Mouse (Mus musculus): ENCODE results near the gene Mdga2.

Gene Mdga2

GRCm38 (mm10) chr12:67222221-67223025, at the start of gene Mdga2:
Mdga2 (minus strand) TSS chr12:67222549.
- DNase-seq (ENCODE audit: low spot score in 2 of 2): peak in 1 of 2 experiments; percentile 10

- no peak for DNase-seq (ENCODE audit: low spot score in 2 of 2)
Observed at GRCm38 (mm10) chr12:67267409-67267808, 45.1 kb upstream of the Mdga2 start.

DNA sequence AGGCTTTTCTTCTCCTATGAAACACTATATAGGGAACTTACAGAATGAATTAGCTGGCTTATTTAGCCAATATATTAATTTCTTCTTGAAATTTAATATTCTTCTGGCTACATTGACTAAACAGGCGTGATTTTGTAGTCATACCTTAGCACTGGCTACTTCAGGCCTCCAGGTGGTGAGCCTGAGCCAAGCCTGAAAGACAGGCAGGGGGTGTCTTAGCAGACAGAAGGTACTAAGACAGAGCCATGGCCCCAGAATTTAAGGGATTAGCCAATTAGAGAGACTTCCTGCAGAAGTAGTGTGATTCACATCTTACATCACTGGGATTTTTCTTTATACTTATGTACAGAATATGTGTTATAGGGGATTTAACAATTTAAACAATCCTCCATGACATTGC, 1.2 kb upstream of the Mdga2 start:
- no peak for DNase-seq (ENCODE audit: low spot score in 2 of 2)

DNA sequence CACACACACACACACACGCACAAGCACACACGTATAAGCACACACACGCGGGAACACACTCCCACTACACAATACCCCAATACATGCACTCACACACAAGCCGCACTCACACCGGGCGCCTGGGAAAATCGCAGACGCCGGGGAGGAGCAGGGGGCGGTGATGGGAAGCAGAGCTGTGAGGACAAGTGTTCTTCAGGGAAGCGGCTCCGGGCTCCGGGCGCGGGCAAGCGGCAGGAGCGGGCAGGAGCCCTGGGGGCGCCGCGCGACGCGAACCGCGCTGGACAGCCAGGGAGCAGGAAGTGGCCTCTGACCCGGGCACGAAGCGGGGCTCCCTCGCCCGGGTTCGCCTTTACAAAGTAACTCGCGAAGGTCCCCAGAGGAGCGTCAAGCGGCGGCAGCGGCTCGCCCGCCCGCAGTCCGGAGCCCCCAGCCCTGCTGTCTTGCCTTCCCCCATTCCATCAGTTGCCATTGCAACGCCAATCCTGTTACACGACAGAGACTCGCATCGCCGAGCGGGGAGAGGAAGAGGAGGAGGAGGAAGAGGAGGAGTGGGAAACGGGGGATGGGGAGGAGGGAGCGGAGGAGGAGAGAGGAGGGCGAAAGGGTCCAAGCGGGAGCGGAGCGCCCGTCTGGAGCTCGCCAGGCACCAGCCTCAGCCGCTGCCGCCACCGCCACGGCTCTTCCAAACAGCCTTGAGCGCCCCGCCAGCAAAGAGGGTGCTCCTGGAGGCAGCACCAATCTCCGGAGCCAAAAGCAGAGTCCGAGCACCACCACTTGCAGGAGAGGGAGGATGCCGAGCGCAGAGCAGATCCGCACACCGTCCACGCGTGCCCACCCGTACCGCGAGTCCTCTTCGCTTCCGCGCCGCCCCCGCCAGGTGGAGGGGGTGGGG, 774 bp downstream of the Mdga2 start:
- DNase-seq (ENCODE audit: low spot score in 2 of 2): no peak

DNA sequence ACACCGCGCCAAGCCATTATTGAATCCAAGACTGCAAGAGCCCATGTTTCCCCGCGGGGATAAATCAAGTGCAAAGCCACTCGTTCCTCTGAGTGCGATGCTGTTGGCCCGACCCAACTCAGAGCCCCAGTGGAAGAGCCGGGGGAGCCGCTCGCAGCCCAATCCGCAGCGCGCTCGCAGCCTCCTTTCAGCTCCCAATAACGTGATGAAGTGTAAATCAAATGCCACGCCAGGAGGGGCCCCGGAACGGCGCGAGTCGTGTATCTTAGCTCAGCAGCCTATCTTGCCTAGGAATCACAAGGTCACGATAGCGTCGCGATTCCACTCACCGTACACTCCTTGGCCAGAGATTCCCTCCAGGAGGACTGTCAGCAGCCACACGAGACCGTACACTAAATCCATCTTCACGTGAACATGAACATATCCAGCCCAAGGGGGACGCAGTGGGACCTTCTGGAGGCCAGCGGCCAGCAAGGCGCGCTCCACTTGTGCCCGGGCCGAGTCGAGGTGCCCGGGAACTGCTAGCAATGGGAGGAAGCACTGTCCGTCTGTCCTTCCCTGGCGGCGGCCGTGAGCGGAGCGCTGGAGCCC, 1.6 kb downstream of the Mdga2 start:
- DNase-seq (ENCODE audit: low spot score in 2 of 2): no peak

- DNase-seq (ENCODE audit: low spot score in 2 of 2): no peak
Observed at GRCm38 (mm10) chr12:67220041-67220440, 2.3 kb downstream of the Mdga2 start.

DNA sequence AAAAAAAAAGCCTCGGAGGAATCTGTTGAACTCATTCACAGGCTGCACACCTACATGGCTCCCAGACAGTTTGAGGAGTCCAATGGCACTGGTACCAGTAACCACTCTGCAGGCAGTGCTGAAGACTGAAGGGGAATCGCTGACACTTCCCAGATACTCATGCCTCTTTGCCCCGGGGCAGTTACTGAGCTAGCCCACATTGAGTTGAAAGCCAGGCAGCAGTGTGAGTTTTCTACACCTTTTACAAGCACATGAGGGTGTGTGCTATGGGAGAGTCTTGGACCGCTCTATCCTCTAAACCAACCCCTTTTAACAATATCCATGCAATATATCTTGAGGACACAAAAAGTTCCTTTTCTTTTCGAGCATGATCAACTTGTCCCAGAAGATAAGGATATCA, 2.8 kb downstream of the Mdga2 start:
- no peak for DNase-seq (ENCODE audit: low spot score in 2 of 2)

DNA sequence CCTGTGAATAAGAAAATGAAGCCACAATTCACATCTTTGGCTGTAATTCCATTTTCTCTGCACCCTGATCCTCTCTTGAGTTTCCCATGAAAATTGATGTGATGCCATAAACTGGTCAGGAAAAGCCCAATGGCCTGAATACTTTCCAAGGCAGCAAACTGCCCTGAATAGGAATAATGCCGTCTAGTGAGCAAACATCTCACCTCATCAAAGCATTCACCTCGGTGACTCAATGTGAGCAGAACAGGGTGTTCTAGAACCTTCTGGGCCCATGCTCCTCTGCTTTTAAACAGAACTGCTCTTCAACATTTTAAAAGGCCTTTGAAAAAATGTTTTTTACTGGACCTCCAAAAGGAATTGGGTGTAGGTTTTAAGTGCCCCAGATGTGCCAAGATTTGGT, 9.5 kb downstream of the Mdga2 start:
- DNase-seq (ENCODE audit: low spot score in 2 of 2): no peak

DNA sequence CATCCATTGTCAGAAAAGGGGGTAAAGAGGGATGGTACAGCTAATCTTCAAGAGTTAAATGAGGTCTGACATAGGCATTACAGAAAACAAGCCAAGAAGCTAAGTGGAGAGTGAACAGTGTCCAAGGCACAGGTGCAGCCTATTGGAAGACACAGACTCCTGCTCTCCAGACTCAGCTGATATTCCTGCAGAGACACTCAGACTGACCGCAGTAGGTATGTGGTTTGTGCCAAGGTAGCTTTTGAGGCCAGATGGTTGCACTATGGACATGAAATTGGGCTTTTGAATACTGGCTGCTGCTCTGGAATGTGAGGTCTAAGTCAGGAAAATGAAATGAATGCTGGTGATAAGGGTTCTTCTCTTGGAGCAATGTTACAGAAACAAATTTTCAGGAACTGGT, 44.2 kb downstream of the Mdga2 start:
- no peak for DNase-seq (ENCODE audit: low spot score in 2 of 2)

GRCm38 (mm10) chr12:67156569-67157237, 65.6 kb downstream of the Mdga2 start:
- no peak for DNase-seq (ENCODE audit: low spot score in 2 of 2)

DNA sequence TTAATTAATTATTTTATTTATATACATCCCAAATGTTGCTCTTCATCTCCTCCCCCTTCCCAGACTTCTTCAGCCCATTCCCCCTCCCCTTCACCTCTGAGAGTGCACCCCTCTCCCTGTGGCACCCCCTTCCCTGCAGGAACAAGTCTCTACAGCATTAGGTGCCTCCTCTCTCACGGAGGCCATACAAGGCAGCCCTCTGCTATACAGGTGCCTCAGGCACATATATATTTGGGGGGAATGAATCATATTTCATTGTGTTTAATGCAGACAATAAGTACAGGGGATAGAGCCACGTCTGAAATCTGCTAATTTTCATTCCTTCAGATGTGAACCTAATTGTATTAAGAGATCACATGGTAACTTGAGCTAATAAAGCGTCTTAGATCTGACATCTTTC, 69.3 kb downstream of the Mdga2 start:
- DNase-seq (ENCODE audit: low spot score in 2 of 2): no peak

- DNase-seq (ENCODE audit: low spot score in 2 of 2): no peak
Observed at GRCm38 (mm10) chr12:67141605-67142004, 80.7 kb downstream of the Mdga2 start.

DNA sequence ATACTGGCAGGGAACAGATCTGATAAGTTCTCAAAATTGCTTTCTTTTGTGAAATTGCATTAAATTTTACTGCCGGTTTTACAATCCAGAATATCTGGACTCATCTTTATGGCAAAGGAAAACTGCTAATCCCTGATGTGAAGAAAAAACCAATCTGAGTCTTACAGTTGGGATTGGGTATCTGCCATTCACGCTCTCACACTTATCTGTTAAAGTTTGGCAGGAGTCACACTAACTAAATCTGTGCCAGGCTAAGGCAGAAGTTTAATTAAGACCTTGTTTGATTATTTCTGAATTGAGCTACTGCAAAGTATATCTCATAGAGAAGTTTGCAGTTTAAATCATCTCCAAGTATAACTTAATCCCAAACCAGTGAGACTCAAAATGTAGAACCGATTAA, 82.2 kb downstream of the Mdga2 start:
- DNase-seq (ENCODE audit: low spot score in 2 of 2): no peak

DNA sequence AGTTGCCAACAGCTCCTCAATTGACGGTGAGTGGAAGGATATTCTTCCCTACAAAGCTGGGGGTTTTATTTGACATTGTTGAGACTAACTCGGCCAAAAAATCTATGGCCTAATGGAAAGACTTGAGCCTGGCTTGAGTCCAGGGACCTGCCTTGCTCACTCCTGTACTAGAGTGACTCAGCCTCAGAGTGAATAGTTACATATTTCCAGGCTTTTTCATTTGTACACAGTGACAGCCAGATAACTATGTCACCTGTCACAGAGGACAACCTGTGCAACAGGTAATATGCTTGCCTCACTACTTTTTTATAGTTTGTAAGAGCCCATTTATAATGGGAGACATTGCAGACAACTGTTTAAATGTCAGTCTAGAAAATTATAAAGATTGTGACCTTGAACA, 94.9 kb downstream of the Mdga2 start:
- no peak for DNase-seq (ENCODE audit: low spot score in 2 of 2)

- DNase-seq (ENCODE audit: low spot score in 2 of 2): no peak
Observed at GRCm38 (mm10) chr12:67123874-67124273, 98.5 kb downstream of the Mdga2 start.

GRCm38 (mm10) chr12:67118652-67119515, 103.5 kb downstream of the Mdga2 start:
- no peak for DNase-seq (ENCODE audit: low spot score in 2 of 2)

DNA sequence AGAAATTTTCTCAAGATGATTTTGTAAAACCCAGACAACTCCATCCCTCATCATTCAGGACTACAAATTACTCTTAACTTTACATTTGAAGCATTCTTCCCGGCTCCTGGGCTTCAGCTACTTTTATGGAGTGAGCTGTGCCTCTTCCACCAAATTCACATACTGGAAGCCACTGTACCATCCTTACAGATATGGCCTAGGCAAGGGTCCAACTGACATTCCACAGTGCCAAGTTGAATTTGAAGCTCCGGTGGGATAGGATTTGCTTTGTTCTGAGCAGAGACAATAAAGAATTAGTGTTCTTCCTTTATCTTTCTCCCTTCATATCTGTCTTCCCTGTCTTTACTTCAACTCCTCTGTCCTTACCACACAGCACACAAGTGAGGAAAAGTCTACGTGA, 118.2 kb downstream of the Mdga2 start:
- no peak for DNase-seq (ENCODE audit: low spot score in 2 of 2)

GRCm38 (mm10) chr12:67094414-67094813, 127.9 kb downstream of the Mdga2 start:
- DNase-seq (ENCODE audit: low spot score in 2 of 2): no peak

DNA sequence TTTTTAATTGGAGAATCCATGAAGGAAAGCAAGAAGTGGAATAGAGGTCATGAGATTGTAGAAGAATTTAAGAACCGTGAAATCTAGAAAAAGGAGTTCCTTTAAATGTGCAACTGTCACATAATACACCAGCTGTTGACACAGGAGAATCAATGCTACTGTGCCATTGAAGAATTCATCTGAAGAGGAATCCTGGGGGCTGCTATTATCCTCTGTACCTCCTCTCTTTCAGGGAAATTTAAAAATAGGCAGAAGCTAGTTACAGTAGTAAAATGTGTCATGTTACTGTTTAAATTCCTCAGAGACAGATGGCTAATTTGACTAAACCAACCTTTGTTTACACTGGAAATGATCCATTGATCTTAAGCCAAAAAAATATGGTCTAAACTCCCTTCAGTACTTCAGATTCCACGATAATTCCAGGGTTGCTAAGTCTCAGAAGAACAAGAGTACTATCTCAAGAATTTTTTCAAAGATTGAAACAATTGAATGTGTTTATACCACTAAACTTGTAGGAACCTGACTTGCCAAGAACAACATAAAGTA, 131.9 kb downstream of the Mdga2 start:
- DNase-seq (ENCODE audit: low spot score in 2 of 2): no peak

DNA sequence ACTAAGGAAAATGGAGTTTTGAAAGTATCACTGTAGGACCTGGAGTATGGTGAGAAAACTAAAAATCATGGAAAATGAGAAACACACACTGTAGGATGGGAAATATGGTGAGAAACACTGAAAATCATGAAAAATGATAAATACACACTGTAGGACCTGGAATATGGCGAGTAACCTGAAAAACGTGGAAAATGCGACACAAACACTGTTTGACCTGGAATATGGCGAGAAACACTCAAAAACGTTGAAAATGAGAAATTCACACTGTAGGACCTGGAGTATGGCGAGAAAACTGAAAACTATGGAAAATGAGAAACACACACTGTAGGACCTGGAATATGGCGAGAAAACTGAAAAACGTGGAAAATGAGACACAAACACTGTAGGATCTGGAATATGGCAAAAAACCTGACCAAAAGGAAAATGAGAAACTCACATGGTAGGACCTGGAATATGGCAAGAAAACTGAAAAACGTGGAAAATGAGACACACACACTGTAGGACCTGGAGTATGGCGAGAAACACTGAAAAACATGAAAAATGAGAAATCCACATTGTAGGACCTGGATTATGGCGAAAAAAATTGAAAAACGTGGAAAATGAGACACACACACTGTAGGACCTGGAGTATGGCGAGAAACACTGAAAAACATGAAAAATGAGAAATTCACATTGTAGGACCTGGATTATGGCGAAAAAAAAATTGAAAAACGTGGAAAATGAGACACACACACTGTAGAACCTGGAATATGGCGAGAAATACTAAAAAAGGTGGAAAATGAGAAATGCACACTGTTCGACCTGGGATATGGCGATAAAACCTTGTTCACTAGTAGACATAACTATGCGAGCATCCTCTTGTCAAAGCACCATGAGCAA, 163.0 kb downstream of the Mdga2 start:
- peak in 1 of 2 experiments; percentile 57 for DNase-seq (ENCODE audit: low spot score in 2 of 2)
